Mouse (Mus musculus) frontal cortex, postnatal 25 days (tissue): Measurements from ENCODE around the gene Rpl31.

ENCODE experiments used
- DNase-seq, 2 experiments: peaks; one replicate each; pipeline ENCODE4 v3.0.0; 2022; ENCODE audit warnings: low spot score in 2 of 2

The Rpl31 gene

GRCm38 (mm10) chr1:39367601-39368266, at the start of gene Rpl31:
Gene Rpl31 (plus strand): TSS chr1:39367842.
- DNase-seq, result peak; percentile 92 to 96

GRCm38 (mm10) chr1:39317935-39318334, 49.7 kb upstream of the Rpl31 start:
- no peak for DNase-seq

- DNase-seq, result no peak
These were observed 48.8 kb upstream of the Rpl31 start for GRCm38 (mm10) chr1:39318870-39319269.

GRCm38 (mm10) chr1:39321954-39322353, 45.7 kb upstream of the Rpl31 start:
- no peak for DNase-seq

GRCm38 (mm10) chr1:39325228-39325627, 42.4 kb upstream of the Rpl31 start:
- no peak for DNase-seq

GRCm38 (mm10) chr1:39327546-39327945, 40.1 kb upstream of the Rpl31 start:
- DNase-seq, result no peak

GRCm38 (mm10) chr1:39330857-39331594, 36.6 kb upstream of the Rpl31 start:
- no peak for DNase-seq

- no peak for DNase-seq
These were observed 35.2 kb upstream of the Rpl31 start for GRCm38 (mm10) chr1:39332456-39332855.

GRCm38 (mm10) chr1:39335561-39336196, 32.0 kb upstream of the Rpl31 start:
- no peak for DNase-seq

- no peak for DNase-seq
These were observed 30.9 kb upstream of the Rpl31 start for GRCm38 (mm10) chr1:39336788-39337187.

- DNase-seq, result no peak
These were observed 28.8 kb upstream of the Rpl31 start for GRCm38 (mm10) chr1:39338831-39339230.

- DNase-seq, result no peak
These were observed 28.2 kb upstream of the Rpl31 start for GRCm38 (mm10) chr1:39339455-39339854.

GRCm38 (mm10) chr1:39340156-39340555, 27.5 kb upstream of the Rpl31 start:
- no peak for DNase-seq

- DNase-seq, result no peak
These were observed 27.0 kb upstream of the Rpl31 start for GRCm38 (mm10) chr1:39340647-39341046.

GRCm38 (mm10) chr1:39341807-39342206, 25.8 kb upstream of the Rpl31 start:
- DNase-seq, result peak in 1 of 2 experiments; percentile 1

GRCm38 (mm10) chr1:39343242-39343641, 24.4 kb upstream of the Rpl31 start:
- DNase-seq, result no peak

GRCm38 (mm10) chr1:39344981-39345600, 22.6 kb upstream of the Rpl31 start:
- DNase-seq, result peak in 1 of 2 experiments; percentile 1

GRCm38 (mm10) chr1:39349001-39349400, 18.6 kb upstream of the Rpl31 start:
- DNase-seq, result no peak

GRCm38 (mm10) chr1:39349427-39349826, 18.2 kb upstream of the Rpl31 start:
- no peak for DNase-seq

GRCm38 (mm10) chr1:39361754-39362514, 5.7 kb upstream of the Rpl31 start:
- DNase-seq, result no peak

GRCm38 (mm10) chr1:39362515-39362893, 5.1 kb upstream of the Rpl31 start:
- DNase-seq, result no peak

- DNase-seq, result no peak
These were observed 2.1 kb upstream of the Rpl31 start for GRCm38 (mm10) chr1:39365562-39365961.
